Mouse (Mus musculus) right cerebral cortex, postnatal 4 days (tissue): ENCODE measurements around the gene Ccdc153.
A peak's percentile ranks its signal among the peaks of the same experiment; 100 is the strongest.

Experiments
- DNase-seq: peaks from one replicate; pipeline ENCODE4 v3.0.0-alpha.2; 2022

Gene Ccdc153

DNA sequence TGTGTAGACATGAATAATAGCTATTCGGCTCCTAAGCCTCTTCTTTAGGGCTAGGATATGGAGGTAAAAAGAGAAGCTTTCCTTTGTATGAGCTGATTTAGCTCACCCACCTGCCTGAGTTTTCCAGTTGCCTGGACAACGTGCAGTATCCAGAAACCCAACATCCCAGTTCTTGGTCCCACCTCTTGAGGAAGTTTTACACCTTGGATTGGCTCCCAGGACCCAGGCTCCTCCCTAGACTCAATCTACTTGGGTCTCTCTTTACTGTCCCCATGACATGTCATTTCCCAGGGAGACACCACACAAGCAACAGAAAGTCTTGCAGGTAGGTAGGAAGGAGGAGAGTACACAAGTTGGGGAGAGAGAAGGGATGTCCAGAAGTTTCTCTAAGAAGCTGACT is at the start of gene Ccdc153:
Gene Ccdc153 (plus strand): TSS at position 278 of the 400 bp plus-strand sequence.
- DNase-seq = no peak

DNA sequence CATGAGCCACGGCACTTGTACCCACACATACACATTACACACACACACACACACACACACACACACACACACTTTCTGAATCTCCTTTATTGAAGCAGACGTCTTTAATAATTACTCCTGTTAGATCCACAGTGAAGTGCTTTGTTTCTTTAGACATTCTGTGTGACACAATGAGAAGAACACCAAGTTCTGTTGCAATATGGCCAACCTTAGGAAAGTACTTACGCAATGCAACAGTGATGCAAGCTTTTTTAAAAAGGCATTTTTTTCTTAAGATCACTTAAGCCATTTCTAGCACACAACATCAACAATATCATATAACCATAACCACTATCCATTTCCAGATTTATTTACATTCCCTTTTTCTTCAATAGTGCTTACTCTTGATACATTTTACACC is 49.3 kb upstream of the Ccdc153 start:
- no peak for DNase-seq

DNA sequence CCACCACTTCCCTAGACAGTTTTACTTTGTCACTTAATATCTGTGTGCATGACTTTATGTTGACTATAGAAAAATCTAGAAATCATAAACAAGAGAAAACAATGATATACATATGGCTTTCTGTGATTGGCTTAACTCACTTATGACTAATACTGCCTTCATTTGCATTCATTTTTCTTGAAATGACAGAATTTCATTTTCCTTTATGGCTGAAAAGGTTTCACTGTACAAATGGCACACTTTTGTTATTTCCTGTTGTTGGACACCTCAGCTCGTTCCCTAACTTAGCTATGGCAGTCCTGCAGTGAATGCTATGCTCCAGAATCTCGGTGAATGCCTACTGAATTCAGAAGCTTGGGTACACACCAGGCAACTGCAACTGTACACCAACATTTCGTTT is 48.2 kb upstream of the Ccdc153 start:
- DNase-seq = no peak

DNA sequence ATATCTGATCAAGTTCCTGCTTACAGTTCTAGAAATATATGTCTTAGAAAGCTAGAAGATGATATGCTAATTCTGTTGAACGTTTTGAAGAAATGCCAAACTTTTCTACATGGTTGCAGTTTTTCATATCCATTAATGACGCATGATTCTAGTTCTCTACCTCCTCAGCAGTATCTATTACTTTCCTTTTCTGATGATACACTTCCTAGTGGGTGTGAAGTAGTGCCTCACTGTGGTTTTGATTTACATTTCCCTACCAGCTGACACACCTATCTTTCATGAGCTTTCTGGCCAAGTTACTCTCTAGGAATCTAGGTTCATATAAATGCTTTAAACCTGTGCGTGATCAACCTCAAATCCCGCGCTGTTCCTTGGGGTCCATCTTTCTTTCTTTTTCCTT is 47.7 kb upstream of the Ccdc153 start:
- no peak for DNase-seq

DNA sequence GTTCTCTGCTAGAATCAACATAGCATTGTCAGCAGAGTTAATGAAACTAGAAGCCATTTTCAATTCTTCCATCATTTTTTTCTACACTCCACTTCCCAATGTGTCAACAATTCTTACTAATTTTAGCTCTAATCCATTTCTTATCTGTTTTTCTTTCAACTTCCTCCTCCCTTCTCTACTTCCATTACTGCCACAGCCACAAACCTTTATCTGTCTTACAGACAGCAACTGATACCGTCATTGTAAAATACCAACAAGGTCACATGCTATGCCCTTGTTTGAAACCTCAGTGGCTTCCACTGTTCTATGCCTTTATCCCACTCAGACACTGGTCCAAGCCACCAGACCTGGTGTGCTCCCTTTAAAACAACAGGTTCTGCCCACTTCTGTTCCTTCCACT is 46.5 kb upstream of the Ccdc153 start:
- no peak for DNase-seq

DNA sequence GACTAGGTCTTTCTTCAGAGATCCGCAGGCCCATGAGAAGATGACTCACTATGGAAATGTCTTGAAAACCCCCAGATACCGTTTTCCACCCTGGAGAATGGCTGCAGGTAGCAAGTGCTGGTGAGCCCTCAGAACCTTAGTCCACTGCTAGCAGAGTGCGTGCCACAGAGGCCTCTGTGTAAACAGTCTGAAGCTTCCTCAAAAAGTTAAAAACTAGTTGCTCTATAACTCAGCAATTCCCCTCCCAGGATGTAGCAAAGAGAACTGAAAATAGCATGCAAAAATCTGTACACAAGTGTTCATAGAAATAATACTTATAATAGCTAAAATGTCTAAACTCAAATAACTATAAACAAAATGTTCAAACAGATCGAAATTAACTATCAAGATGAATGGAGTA is 44.1 kb upstream of the Ccdc153 start:
- DNase-seq = no peak

DNA sequence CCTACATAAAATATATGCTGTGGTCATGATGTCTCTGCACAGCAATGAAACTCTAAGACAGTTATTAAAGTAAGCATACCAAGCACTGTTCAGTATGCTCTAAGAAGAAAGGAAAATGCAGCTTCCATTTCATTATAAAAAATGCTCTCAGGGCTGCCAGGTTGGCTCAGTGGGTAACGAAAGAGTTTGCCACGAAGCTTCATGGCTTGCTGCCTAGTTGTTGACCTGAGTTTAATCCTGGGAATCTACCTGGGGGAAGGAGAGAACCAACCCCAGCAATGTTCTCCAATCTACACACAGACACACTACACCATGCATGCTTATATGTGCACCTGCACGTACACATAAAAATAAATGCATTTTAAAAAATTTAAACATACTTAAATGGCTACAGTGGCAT is 41.3 kb upstream of the Ccdc153 start:
- DNase-seq = no peak

DNA sequence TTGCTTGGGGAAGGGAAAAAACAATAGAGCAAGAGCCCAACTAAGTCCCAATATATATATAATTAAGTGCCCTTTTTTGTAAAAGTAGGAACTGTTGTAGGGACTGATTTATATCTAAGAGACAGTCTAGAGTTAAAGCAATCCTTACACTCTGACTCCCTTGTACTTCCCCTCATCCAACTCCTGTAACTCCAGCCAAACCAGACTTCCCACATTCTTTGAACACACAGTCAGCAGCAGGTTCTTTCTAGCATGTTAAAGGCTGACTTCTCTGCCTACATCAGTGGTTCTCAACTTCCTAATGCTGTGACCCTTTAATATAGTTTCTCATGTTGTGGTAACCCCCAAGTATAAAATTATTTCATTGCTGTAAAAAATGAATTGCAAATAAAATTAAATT is 40.9 kb upstream of the Ccdc153 start:
- DNase-seq = no peak

DNA sequence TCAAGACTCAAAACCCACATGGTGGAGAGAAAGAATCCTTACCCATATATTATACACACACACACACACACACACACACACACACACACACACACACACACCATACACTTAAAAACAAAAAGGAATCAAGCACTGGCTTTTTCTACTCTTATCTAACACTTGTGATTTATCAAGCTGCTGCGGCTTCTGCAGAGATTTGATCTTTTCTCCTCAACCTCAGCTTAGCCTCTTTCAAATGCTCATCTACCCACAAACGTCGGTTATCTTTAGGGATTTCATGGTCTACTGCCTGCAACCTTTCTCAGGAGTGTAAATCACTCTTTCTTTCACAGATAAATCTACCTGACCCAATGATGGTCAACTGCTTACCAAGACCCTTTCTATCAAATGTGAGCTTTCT is 40.0 kb upstream of the Ccdc153 start:
- no peak for DNase-seq

DNA sequence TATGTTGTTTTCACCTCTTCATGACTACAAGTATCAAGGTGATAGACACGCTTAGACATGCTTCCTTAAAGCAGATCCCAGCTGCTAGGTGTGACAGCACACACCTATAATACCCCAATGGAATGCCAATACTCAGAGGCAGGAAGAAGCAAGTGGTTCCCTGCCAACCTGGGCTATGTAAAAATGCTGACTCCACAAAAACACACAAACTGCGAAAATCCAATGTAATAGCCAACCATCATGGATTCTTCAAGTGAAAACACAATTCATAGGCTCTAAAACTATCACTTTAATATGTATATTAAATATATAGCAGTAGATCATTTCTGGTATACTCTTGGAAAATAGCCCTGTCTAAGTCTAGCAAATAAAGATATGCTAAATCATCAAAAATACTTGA is 32.6 kb upstream of the Ccdc153 start:
- DNase-seq = no peak

DNA sequence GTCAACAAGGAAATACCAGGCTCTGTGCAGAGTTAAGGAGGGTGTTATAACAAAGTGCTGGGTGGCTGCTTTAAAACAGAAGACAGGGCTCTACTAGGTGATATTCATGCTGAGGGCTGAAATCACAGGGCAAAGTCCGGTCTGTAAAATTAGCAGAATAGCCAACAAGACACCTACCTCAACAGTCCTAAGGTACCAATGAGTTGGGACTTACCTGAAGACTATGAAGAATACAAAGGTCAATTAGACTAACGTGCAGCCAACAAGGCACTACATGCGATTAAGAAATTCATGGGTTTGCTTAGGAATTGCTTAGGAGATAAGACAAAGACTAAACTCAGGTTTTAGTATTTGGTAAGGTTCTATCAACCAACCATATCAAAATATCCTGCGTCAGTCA is 31.1 kb upstream of the Ccdc153 start:
- DNase-seq = no peak

DNA sequence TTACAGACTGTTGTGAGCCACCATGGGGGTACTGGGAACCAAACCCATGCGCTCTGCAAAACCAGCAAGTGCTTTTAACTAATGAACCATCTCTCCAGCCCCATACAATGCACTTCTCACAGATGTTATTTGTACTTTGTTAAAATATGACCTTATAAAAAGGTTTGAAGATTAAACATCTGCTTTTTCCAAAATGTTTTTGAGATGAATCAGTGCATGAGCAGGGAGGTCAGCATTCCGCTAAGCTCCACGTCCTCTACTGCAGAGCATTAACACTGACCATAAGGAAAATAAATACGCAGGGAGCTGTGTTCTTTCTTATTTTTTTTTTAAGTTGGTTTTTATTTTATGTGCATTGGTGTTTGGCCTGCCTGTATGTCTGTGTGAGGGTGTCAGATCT is 28.1 kb upstream of the Ccdc153 start:
- no peak for DNase-seq

DNA sequence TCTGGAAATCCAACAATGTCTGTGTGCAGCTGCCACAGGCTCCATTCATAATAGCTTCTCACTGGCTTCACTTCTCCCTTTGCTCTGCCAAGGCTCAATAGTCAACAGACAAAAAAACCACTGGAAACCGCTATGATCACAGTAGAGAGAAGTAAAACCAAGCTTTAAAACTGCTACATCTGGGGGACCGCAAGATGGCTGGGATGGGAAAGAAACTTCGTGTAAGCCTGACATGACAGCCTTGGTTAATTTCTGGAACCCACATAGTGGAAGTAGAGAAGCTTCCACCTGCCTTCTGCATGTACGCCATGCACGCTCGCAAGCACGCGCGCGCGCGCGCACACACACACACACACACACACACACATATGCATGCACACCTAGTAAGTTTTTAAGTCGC is 26.9 kb upstream of the Ccdc153 start:
- DNase-seq = no peak

DNA sequence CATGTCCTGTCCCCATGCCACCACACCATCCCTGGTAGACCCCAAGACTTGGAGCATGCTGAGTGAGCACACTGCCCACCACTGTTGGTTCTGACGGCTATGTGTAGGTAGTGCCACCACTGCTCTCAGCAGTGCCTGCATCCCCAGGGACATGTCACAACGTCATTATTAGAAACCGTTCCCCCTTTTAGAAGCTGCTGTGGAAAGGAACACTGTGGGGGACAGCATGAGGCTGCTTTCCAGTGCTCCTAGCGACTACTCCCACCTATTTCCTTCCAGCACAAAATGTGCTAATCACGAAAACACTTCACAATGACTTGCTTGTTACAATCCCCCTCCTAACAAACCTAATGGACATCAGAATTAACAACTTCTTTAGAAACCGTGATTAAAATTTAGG is 14.5 kb upstream of the Ccdc153 start:
- no peak for DNase-seq

DNA sequence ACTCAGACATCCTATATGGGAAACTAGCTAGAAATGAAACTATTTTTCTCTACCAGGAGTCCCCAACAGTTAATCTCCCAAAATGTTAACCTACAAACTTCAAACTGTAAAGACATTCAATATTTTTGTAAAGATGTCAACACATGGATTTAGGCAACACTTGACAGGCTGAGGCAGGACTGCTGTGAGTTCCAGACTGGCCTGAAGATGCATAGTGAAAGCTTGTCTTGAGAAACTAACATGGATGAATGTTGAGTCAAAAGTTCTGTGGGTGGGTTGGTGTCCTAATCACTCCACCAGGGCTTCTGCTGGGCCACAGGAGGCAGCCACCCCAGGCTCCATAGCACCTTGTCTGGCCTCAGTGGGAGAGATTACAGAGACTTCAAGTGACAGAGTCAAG is 8.9 kb upstream of the Ccdc153 start:
- DNase-seq = no peak

DNA sequence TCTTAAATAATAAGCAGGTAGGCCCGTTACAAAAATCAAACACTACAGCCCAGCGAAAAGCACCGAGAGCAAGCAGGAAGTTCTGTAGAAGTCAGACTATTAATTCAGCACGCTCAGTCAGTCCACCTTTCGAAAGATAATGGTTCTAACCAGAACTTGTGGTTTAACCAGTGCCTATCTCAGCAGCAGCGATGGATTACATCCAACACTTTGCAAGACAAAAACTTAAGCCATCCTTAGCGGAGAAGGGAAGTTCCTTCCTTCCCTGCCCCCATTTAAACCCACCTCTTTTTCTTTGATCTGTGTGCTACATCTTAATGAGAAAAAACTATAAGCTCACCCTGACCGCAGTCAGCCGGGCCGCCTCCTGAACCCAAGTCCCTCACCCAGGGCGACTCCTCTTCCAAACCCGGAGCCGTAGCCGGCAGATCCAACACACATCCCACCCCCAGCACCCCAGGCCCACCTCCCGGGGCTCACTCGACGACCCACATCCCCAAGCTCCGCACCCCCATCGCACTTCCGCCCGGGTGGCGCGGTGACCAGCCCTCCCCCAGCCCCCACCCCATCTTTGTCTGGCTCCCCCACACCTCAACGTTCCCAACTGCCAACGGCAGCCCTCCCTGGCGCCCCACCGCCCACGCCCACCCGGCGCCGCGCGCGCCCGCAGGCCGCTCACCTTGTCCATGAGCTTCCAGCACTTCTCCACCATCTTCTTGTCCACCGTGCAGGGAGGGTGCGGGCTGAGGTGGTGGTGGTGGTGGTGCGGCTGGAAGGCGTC is 7.3 kb upstream of the Ccdc153 start:
- no peak for DNase-seq

DNA sequence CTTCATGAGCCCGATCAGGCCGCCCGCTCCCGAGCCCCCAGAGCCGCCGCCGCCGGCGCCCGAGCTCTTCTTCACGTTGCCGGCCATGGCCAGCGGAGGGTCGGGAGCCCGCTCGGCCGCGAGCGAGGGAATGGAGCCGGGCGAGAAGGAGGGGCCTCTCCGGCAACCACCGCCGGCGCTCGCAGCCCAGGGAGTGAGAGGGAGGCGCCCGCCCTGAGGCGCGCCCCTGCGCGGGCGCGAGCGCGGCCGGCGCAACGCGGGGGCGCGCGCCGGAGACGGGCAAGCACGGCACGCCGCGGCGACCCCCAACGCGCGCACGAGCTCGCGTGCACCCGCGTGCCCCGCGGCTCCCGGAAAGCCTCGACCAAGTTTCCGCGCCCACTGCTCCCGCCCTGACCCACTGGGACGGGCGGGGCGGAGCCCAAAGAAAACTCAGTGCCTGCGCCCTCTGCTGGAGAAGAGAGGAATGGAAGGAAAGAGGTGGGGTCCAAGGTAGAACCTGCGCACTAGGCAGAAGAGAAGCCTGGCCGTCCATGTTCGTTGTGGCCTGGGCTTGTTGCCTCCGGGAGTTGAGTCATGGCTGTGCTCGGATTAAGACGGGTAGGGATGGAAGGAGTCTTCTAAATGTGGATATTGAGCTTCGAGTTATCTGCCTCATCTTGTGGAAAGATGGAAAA is 6.5 kb upstream of the Ccdc153 start, which contains the start of gene Cbl:
Gene Cbl (minus strand): TSS at position 248 of the 677 bp plus-strand sequence.
- peak; percentile 98 for DNase-seq

DNA sequence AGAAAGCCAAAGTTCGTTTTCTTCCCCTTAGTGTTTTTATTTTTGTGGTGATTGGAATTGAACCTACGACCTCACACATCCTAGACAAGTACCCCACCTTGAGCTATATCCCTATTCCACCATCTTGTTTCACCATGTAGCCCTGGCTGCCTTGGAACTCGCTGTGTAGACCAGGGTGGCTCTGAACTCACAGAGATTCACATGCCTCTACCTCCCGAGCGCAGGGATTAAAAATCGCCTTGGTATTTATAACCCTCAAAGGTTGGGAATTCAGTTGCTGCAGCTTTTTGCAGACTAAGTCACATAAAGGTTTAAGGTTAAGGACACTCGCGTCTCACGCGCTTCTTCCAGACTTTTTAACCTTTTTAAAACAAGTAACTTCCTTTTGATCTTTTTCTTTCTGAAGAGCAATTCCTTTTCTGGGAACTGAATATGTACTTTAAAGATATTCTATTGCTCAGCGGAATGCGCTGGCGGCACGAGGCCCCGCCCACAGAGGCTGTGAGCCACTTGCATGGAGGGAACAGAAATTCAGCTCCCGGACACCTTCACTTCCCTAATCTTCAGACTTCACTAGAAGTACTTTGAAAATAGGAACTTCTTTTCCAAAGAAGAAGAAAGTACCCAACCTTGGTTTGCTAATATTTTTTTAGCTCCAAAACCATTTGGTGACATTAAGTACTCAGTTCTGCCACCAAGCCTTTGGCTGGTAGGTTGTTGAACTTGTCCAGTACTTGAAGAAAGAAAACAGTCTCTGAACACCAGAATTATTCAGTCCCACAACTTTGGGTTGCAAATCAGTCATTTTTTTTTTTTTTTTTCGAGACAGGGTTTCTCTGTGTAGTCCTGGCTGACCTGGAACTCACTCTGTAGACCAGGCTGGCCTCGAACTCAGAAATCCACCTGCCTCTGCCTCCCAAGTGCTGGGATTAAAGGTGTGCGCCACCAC is 5.7 kb upstream of the Ccdc153 start:
- peak; percentile 38 for DNase-seq

DNA sequence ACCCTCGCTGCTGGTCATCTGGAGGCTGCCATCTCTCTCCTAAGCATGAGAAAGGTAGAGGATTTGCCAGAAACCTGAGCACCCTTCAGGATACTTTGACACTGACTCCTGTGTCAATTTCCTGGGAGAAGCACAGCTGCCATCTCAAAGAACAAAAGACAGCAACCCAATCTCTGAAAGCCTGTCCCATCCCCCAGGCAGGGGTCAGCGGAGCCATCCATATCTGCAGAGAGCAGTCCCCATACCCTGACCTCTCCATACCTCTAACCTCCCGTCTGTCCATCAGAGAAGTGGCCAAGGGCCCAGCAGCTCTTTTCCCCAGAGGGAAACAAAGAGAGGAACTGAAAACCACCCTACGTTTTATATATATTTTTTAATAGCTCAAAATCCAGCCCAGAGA is 3.9 kb upstream of the Ccdc153 start:
- no peak for DNase-seq

DNA sequence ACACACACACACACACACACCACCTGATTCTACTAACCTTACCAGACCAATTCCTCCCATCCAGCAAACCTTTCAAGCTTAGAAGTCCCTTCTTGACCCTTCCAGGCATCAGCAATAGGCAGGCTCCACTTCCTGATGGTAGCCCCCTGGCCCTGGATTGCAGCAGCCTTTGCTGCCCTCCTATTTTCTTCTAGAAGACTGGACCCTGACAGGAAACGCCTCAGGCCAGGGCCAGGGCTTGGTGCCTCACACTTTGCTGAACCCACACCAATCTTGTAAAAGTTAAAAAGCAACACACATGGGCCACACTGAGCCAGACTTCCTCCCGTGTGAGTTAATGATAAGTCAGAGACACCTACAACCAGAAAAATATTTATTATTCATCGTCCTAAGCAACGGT is 3.3 kb upstream of the Ccdc153 start:
- DNase-seq = no peak

DNA sequence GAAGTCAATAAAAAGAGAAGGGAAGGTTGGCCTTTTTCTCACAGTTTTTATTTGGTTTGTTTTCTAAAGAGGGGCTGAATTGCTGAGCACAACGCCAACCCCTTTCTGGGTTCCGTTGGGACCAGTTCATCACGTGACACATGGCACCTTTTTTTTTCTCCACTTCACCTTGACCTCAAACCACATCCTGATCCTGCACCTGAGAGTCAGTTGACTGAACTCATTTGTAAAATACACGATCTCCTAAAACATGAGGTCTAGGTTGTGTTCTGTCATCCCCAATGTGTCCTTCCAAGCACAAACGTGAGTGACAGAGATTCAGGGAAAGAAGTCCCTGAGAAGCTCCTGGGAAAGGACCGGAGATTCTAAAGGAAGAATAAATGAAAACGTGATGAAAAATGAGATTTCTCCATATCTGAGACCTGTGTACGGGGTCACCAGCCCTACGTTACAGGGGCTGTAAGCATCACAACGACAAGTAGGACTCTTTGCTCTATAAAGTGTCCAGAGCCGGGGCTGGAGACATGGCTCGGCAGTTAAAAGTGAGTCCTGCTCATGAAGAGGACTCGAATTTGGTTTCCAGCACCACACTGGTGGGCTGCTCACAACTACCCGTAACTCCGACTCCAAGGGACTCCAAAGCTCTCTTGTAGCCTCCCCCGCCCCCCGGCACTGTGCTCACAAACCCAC is 1.8 kb upstream of the Ccdc153 start:
- DNase-seq = no peak

DNA sequence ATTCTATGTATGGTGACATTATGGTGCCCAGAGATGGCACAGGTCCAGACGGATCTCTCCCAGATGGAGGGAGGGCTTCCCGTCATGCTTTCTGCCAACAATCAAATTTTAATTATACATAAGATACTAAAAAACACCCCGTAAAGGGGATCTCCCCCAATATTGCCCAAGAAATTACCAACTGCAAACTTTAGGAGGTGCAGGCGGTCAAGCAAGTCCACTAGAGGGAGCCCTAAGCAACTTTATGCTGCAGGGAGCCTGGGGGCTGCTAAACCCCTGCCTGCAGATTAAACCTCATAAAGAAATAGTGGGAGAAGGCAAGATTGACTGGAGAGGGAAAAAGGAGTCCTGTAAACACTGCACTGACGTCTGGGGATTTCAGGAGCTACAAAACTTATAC is 1.0 kb upstream of the Ccdc153 start:
- peak; percentile 67 for DNase-seq

DNA sequence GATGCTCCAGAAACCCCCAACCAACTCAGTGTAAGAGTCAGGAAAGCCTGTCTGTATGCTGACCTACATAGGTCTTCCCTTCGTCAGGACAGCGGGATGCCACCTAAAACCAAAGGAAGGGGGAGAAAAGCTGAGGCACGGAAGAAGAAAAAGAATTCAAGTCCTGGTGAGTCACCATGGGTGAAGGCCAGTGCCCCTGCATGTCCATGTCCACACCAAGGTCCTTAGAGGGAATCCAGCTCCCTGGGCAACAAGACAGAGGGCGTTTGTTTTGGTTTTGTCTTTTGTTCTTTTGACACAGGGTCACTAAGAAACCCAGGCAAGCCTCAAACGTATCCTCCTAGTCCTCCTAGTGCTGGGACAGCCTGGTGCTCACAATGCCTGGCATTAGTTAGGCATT is 435 bp downstream of the Ccdc153 start:
- DNase-seq = no peak
